Mouse (Mus musculus) limb, embryonic 15.5 days (tissue): ENCODE measurements around the gene Gm49380. TPM values are rescaled to one million over a fixed set of nuclear protein-coding genes. Genes with fewer than 3 reads are reported as not detected.

ENCODE experiments used
- ATAC-seq: fragments of 200-750 bp; cut with Nextera tagmentation; 2 replicates; pipeline ENCODE4 v1.8.0; 2017; ENCODE audit warnings: low read depth, moderate TSS enrichment; ENCODE audit not compliant: insufficient number of reproducible peaks, low FRiP score, low TSS enrichment
- H3K27ac ChIP-seq: fragments of 300-500 bp; sonication (generic); 2 replicates; pipeline ENCODE4 v1.5.1; 2015; ENCODE audit warnings: moderate library complexity, mild to moderate bottlenecking, inconsistent platforms
- H3K27me3 ChIP-seq: fragments of 300-500 bp; sonication (generic); 2 replicates; pipeline ENCODE4 v1.6.1; 2015; ENCODE audit warnings: inconsistent platforms
- H3K36me3 ChIP-seq: fragments of 300-500 bp; sonication (generic); 2 replicates; pipeline ENCODE4 v1.6.1; 2015; ENCODE audit warnings: inconsistent platforms
- H3K4me1 ChIP-seq: fragments of 300-500 bp; sonication (generic); 2 replicates; pipeline ENCODE4 v1.6.1; 2015; ENCODE audit warnings: inconsistent platforms
- H3K4me2 ChIP-seq: fragments of 300-500 bp; sonication (generic); 2 replicates; pipeline ENCODE4 v1.6.1; 2015; ENCODE audit warnings: mild to moderate bottlenecking, inconsistent platforms
- H3K4me3 ChIP-seq: fragments of 300-500 bp; sonication (generic); 2 replicates; pipeline ENCODE4 v1.5.1; 2015; ENCODE audit warnings: mild to moderate bottlenecking, inconsistent platforms
- H3K9ac ChIP-seq: fragments of 300-500 bp; sonication (generic); 2 replicates; pipeline ENCODE4 v1.6.1; 2015; ENCODE audit warnings: inconsistent platforms
- H3K9me3 ChIP-seq: fragments of 300-500 bp; sonication (generic); 2 replicates; pipeline ENCODE4 v1.6.1; 2016; ENCODE audit warnings: inconsistent platforms
- WGBS: fragments of 180-500 bp; shearing (Covaris S2); methylation state at CpG from one replicate; pipeline ENCODE4 v1.1.7; 2015; 5-methylcytosine and 5-hydroxymethylcytosine counted together
- polyA plus RNA-seq: library from polyadenylated mRNA; unstranded; fragments of >200 nt; fragmentation: Nextera tagmentation; extraction: Ambion mirVana; gene quantifications from 2 replicates; pipeline ENCODE4 v1.2.1, GENCODE M21; 2015

Gm49380 gene
- polyA plus RNA-seq, 1 experiment from 2014 or later: 0.28 TPM

- under 1% methylated on average over 40 of the region's 55 CpGs for WGBS
- H3K27me3 ChIP-seq: peaks cover 10% of the 10 kb centered on the region; the same call in 1 of the 2 replicates
- no peaks in the 10 kb centered on the region for H3K9me3 ChIP-seq
- H3K4me3 ChIP-seq: peak within 1 kb of the TSS; percentile 64
- H3K4me2 ChIP-seq: peak within 1 kb of the TSS; percentile 87
- peak within 1 kb of the TSS; percentile 86 for H3K27ac ChIP-seq
- peak within 1 kb of the TSS; percentile 54 for H3K9ac ChIP-seq
- H3K36me3 ChIP-seq: peaks cover 24% of the 10 kb centered on the region
- H3K4me1 ChIP-seq: peaks cover 57% of the 10 kb centered on the region
- ATAC-seq: peak; percentile 20; the same call in 1 of the 2 replicates
These were observed 21.0 kb upstream of the Gm49380 start, which contains the start of gene Mcam for GRCm38 (mm10) chr9:44134101-44134850. Gene Mcam, plus strand, starts transcription at chr9:44134469.

GRCm38 (mm10) chr9:44133287-44133686 lies 20.0 kb upstream of the Gm49380 start:
- Histone ChIP-seq H3K4me2 (peak overlapping the region; percentile 87; the same call in 1 of the 2 replicates), H3K36me3 (peaks cover 14% of the 10 kb centered on the region; the same call in 1 of the 2 replicates), H3K27me3 (peaks cover 10% of the 10 kb centered on the region; the same call in 1 of the 2 replicates), H3K4me1 (peaks cover 57% of the 10 kb centered on the region), H3K9me3 (no peaks in the 10 kb centered on the region), H3K9ac (no peak overlapping the region), H3K4me3 (peak overlapping the region; percentile 64; the same call in 1 of the 2 replicates), H3K27ac (peak overlapping the region; percentile 50)
- 16% methylated on average over 2 of the region's 2 CpGs for WGBS
- no peak for ATAC-seq

GRCm38 (mm10) chr9:44132200-44132599 lies 18.9 kb upstream of the Gm49380 start:
- H3K27ac ChIP-seq: peak overlapping the region; percentile 11; the same call in 1 of the 2 replicates
- H3K27me3 ChIP-seq: peaks cover 10% of the 10 kb centered on the region; the same call in 1 of the 2 replicates
- no peak overlapping the region for H3K9ac ChIP-seq
- peaks cover 59% of the 10 kb centered on the region for H3K4me1 ChIP-seq
- H3K9me3 ChIP-seq: no peaks in the 10 kb centered on the region
- 70% methylated on average over 5 of the region's 5 CpGs for WGBS
- H3K4me2 ChIP-seq: no peak overlapping the region
- no peak overlapping the region for H3K4me3 ChIP-seq
- H3K36me3 ChIP-seq: peaks cover 6% of the 10 kb centered on the region; the same call in 1 of the 2 replicates
- no peak for ATAC-seq

GRCm38 (mm10) chr9:44131276-44131590 lies 17.9 kb upstream of the Gm49380 start:
- peak overlapping the region; percentile 62; the same call in 1 of the 2 replicates for H3K27ac ChIP-seq
- 51% methylated on average over 7 of the region's 7 CpGs for WGBS
- H3K4me2 ChIP-seq: 0 out of 2 replicates have a peak overlapping the region, but pooled peaks have one; percentile 52
- H3K9me3 ChIP-seq: no peaks in the 10 kb centered on the region
- no peak overlapping the region for H3K4me3 ChIP-seq
- no peaks in the 10 kb centered on the region for H3K36me3 ChIP-seq
- peaks cover 10% of the 10 kb centered on the region; the same call in 1 of the 2 replicates for H3K27me3 ChIP-seq
- H3K9ac ChIP-seq: no peak overlapping the region
- no peak for ATAC-seq
- peaks cover 60% of the 10 kb centered on the region for H3K4me1 ChIP-seq

GRCm38 (mm10) chr9:44130581-44131275 lies 17.4 kb upstream of the Gm49380 start:
- Histone ChIP-seq H3K9ac (no peak overlapping the region), H3K27me3 (peaks cover 10% of the 10 kb centered on the region; the same call in 1 of the 2 replicates), H3K4me1 (peaks cover 58% of the 10 kb centered on the region)

GRCm38 (mm10) chr9:44130034-44130433 lies 16.7 kb upstream of the Gm49380 start:
- peak overlapping the region; percentile 52 for H3K4me2 ChIP-seq
- H3K27me3 ChIP-seq: peaks cover 10% of the 10 kb centered on the region; the same call in 1 of the 2 replicates
- WGBS: 1% methylated on average over 27 of the region's 27 CpGs
- peaks cover 57% of the 10 kb centered on the region for H3K4me1 ChIP-seq
- H3K9ac ChIP-seq: no peak overlapping the region; the same call in 1 of the 2 replicates
- peak overlapping the region; percentile 73 for H3K27ac ChIP-seq
- peak overlapping the region; percentile 29 for H3K4me3 ChIP-seq
- no peaks in the 10 kb centered on the region for H3K9me3 ChIP-seq
- ATAC-seq: 0 out of 2 replicates have a peak, but pooled peaks have one; percentile 22
- no peaks in the 10 kb centered on the region for H3K36me3 ChIP-seq

More at GRCm38 (mm10) chr9:44130581-44131275, 17.4 kb upstream of the Gm49380 start:
- H3K9me3 ChIP-seq: no peaks in the 10 kb centered on the region
- peak; percentile 21; the same call in 1 of the 2 replicates for ATAC-seq
- peak overlapping the region; percentile 52 for H3K4me2 ChIP-seq
- H3K36me3 ChIP-seq: no peaks in the 10 kb centered on the region
- peak overlapping the region; percentile 29 for H3K4me3 ChIP-seq
- 28% methylated on average over 19 of the region's 19 CpGs for WGBS
- H3K27ac ChIP-seq: peak overlapping the region; percentile 62

GRCm38 (mm10) chr9:44129633-44130032 lies 16.3 kb upstream of the Gm49380 start:
- no peak overlapping the region; the same call in 1 of the 2 replicates for H3K9ac ChIP-seq
- peak overlapping the region; percentile 29 for H3K4me3 ChIP-seq
- ATAC-seq: no peak
- WGBS: 10% methylated on average over 9 of the region's 9 CpGs
- H3K4me1 ChIP-seq: peaks cover 54% of the 10 kb centered on the region
- peak overlapping the region; percentile 73 for H3K27ac ChIP-seq
- H3K4me2 ChIP-seq: peak overlapping the region; percentile 52
- H3K36me3 ChIP-seq: no peaks in the 10 kb centered on the region
- peaks cover 10% of the 10 kb centered on the region; the same call in 1 of the 2 replicates for H3K27me3 ChIP-seq
- no peaks in the 10 kb centered on the region for H3K9me3 ChIP-seq

GRCm38 (mm10) chr9:44127351-44127801 lies 14.1 kb upstream of the Gm49380 start:
- H3K36me3 ChIP-seq: no peaks in the 10 kb centered on the region
- 62% methylated on average over 3 of the region's 3 CpGs for WGBS
- H3K27ac ChIP-seq: no peak overlapping the region
- peaks cover 34% of the 10 kb centered on the region for H3K4me1 ChIP-seq
- no peaks in the 10 kb centered on the region for H3K9me3 ChIP-seq
- no peak overlapping the region for H3K4me3 ChIP-seq
- no peak overlapping the region for H3K4me2 ChIP-seq
- ATAC-seq: no peak
- no peak overlapping the region for H3K9ac ChIP-seq
- H3K27me3 ChIP-seq: 0 out of 2 replicates have a peak, but pooled peaks cover 7% of the 10 kb centered on the region

GRCm38 (mm10) chr9:44126746-44127145 lies 13.4 kb upstream of the Gm49380 start:
- no peak for ATAC-seq
- H3K9ac ChIP-seq: no peak overlapping the region
- H3K4me2 ChIP-seq: no peak overlapping the region
- H3K27me3 ChIP-seq: 0 out of 2 replicates have a peak, but pooled peaks cover 6% of the 10 kb centered on the region
- H3K4me1 ChIP-seq: peaks cover 34% of the 10 kb centered on the region
- peak overlapping the region; percentile 73 for H3K27ac ChIP-seq
- no peaks in the 10 kb centered on the region for H3K36me3 ChIP-seq
- no peak overlapping the region for H3K4me3 ChIP-seq
- H3K9me3 ChIP-seq: no peaks in the 10 kb centered on the region
- WGBS: 87% methylated on average over 3 of the region's 3 CpGs

GRCm38 (mm10) chr9:44125546-44126428 lies 12.5 kb upstream of the Gm49380 start:
- H3K9ac ChIP-seq: no peak overlapping the region
- H3K27me3 ChIP-seq: no peaks in the 10 kb centered on the region
- H3K9me3 ChIP-seq: no peaks in the 10 kb centered on the region
- H3K4me2 ChIP-seq: peak overlapping the region; percentile 34; the same call in 1 of the 2 replicates
- no peaks in the 10 kb centered on the region for H3K36me3 ChIP-seq
- H3K4me3 ChIP-seq: no peak overlapping the region
- 28% methylated on average over 18 of the region's 18 CpGs for WGBS
- H3K4me1 ChIP-seq: peaks cover 32% of the 10 kb centered on the region
- no peak for ATAC-seq
- peak overlapping the region; percentile 73 for H3K27ac ChIP-seq

GRCm38 (mm10) chr9:44125026-44125425 lies 11.7 kb upstream of the Gm49380 start:
- Histone ChIP-seq H3K4me2 (no peak overlapping the region), H3K9ac (no peak overlapping the region), H3K4me1 (peaks cover 24% of the 10 kb centered on the region), H3K9me3 (no peaks in the 10 kb centered on the region), H3K27me3 (no peaks in the 10 kb centered on the region), H3K27ac (no peak overlapping the region), H3K4me3 (no peak overlapping the region), H3K36me3 (no peaks in the 10 kb centered on the region)
- WGBS: 68% methylated on average over 5 of the region's 5 CpGs
- ATAC-seq: no peak
